Mouse (Mus musculus) cerebellum, adult 2 months (tissue): ENCODE data around the gene Lsamp.

Experiments
- CTCF ChIP-seq: fragments of 200-500 bp; IDR thresholded peaks from 2 replicates; pipeline ENCODE4 v1.5.1; 2011; ENCODE audit warnings: low read depth, mild to moderate bottlenecking, control low read depth, low read length, moderate library complexity, borderline replicate concordance; ENCODE audit not compliant: insufficient read depth
- POLR2A ChIP-seq: fragments of 200-500 bp; IDR thresholded peaks from 2 replicates; pipeline ENCODE4 v1.6.1; 2011; ENCODE audit warnings: low read length, control low read depth, borderline replicate concordance; ENCODE audit not compliant: insufficient read depth

GRCm38 (mm10) chr16:40708558-40708957, 724.4 kb downstream of the Lsamp start:
- TF ChIP-seq CTCF (no peak), POLR2A (no peak)
